Mouse (Mus musculus) c-Kit-positive CD71-positive TER-119-negative erythroid progenitor cells, embryonic 14.5 days (primary cell): ENCODE data around the gene Grk6.

Experiments used
- DNase-seq: peaks from one replicate; pipeline ENCODE4 v3.0.0-alpha.2; 2013; ENCODE audit warnings: low read depth

Grk6 gene

GRCm38 (mm10) chr13:55444937-55445315 lies at the start of gene Grk6:
Gene Grk6, plus strand, starts transcription at chr13:55445072.
- DNase-seq = peak; percentile 98

- no peak for DNase-seq
These were observed 46.8 kb upstream of the Grk6 start, which contains the start of gene Slc34a1 for GRCm38 (mm10) chr13:55398088-55398487. Gene Slc34a1, plus strand, starts transcription at chr13:55398187.

- DNase-seq = no peak
These were observed 45.4 kb upstream of the Grk6 start for GRCm38 (mm10) chr13:55399300-55400038.

- no peak for DNase-seq
These were observed 44.9 kb upstream of the Grk6 start for GRCm38 (mm10) chr13:55400039-55400346.

- DNase-seq = no peak
These were observed 41.6 kb upstream of the Grk6 start for GRCm38 (mm10) chr13:55403266-55403665.

GRCm38 (mm10) chr13:55403935-55404852 lies 40.7 kb upstream of the Grk6 start:
- no peak for DNase-seq

- peak; percentile 47 for DNase-seq
These were observed 39.8 kb upstream of the Grk6 start for GRCm38 (mm10) chr13:55404853-55405782.

- DNase-seq = no peak
These were observed 39.0 kb upstream of the Grk6 start for GRCm38 (mm10) chr13:55405783-55406390.

GRCm38 (mm10) chr13:55407341-55407740 lies 37.5 kb upstream of the Grk6 start:
- no peak for DNase-seq

GRCm38 (mm10) chr13:55408546-55409120 lies 36.2 kb upstream of the Grk6 start:
- no peak for DNase-seq

- no peak for DNase-seq
These were observed 33.0 kb upstream of the Grk6 start for GRCm38 (mm10) chr13:55411826-55412225.

GRCm38 (mm10) chr13:55412643-55413307 lies 32.1 kb upstream of the Grk6 start:
- no peak for DNase-seq

GRCm38 (mm10) chr13:55413333-55413732 lies 31.5 kb upstream of the Grk6 start:
- DNase-seq = no peak

GRCm38 (mm10) chr13:55414743-55415380 lies 30.0 kb upstream of the Grk6 start, which contains the start of gene Pfn3:
Gene Pfn3, minus strand, starts transcription at chr13:55415232.
- DNase-seq = no peak

GRCm38 (mm10) chr13:55418004-55418403 lies 26.9 kb upstream of the Grk6 start:
- DNase-seq = peak; percentile 65

GRCm38 (mm10) chr13:55419142-55419541 lies 25.7 kb upstream of the Grk6 start:
- DNase-seq = no peak

GRCm38 (mm10) chr13:55420018-55420932 lies 24.6 kb upstream of the Grk6 start:
- no peak for DNase-seq

- no peak for DNase-seq
These were observed 23.7 kb upstream of the Grk6 start for GRCm38 (mm10) chr13:55420933-55421800.
